Mouse (Mus musculus) small intestine, adult 2 months (tissue): ENCODE data around the gene 1700012P22Rik. TPM values are rescaled to one million over a fixed set of nuclear protein-coding genes. Genes with fewer than 3 reads are reported as not detected.

Experiments used
- H3K27ac ChIP-seq: fragments of 200-500 bp; 2 replicates; pipeline ENCODE4 v1.5.1; 2012; ENCODE audit warnings: low read depth, low read length, control low read depth, inconsistent platforms; ENCODE audit not compliant: insufficient read depth
- H3K27me3 ChIP-seq: fragments of 200-500 bp; 2 replicates; pipeline ENCODE4 v1.6.1; 2012; ENCODE audit warnings: mild to moderate bottlenecking, moderate library complexity, low read length, inconsistent platforms; ENCODE audit not compliant: control insufficient read depth, insufficient read depth
- H3K36me3 ChIP-seq: fragments of 200-500 bp; 2 replicates; pipeline ENCODE4 v1.6.1; 2012; ENCODE audit warnings: mild to moderate bottlenecking, low read length, control low read depth, inconsistent platforms; ENCODE audit not compliant: control insufficient read depth, insufficient read depth
- H3K4me1 ChIP-seq: fragments of 200-500 bp; 2 replicates; pipeline ENCODE4 v1.6.1; 2012; ENCODE audit warnings: low read length, inconsistent platforms, mixed read lengths; ENCODE audit not compliant: control insufficient read depth, insufficient read depth, insufficient read length
- H3K4me3 ChIP-seq: fragments of 200-500 bp; 2 replicates; pipeline ENCODE4 v1.5.1; 2012; ENCODE audit warnings: low read depth, mild to moderate bottlenecking, control low read depth, inconsistent platforms, low read length, moderate library complexity
- CTCF ChIP-seq: fragments of 200-500 bp; IDR thresholded peaks from 2 replicates; pipeline ENCODE4 v1.5.1; 2012; ENCODE audit warnings: low read depth, mild to moderate bottlenecking, control low read depth, inconsistent platforms, low read length, moderate library complexity, mixed read lengths; ENCODE audit not compliant: insufficient replicate concordance, insufficient read length; ENCODE audit errors: extremely low read depth
- POLR2A ChIP-seq: fragments of 200-500 bp; IDR thresholded peaks from 2 replicates; pipeline ENCODE4 v1.6.1; 2012; ENCODE audit warnings: low read depth, mild to moderate bottlenecking, control low read depth, inconsistent platforms, low read length, moderate library complexity
- WGBS: fragments of 180-500 bp; shearing (Covaris S2); methylation state at CpG from one replicate; pipeline ENCODE4 v1.1.7; 2018; 5-methylcytosine and 5-hydroxymethylcytosine counted together
- polyA plus RNA-seq: library from polyadenylated mRNA; depleted of rRNA; stranded (reverse); fragments of >200 nt; gene quantifications from 2 replicates; pipeline ENCODE4 v1.2.3, GENCODE M21; 2012; rRNA removed

1700012P22Rik gene
- polyA plus RNA-seq, 1 experiment = not detected

- Histone ChIP-seq H3K4me1 (peaks cover 2% of the 10 kb centered on the region; the same call in 1 of the 2 replicates), H3K36me3 (no peaks in the 10 kb centered on the region), H3K4me3 (peak overlapping the region; percentile 57), H3K27ac (no peak overlapping the region), H3K27me3 (no peaks in the 10 kb centered on the region; the same call in 1 of the 2 replicates)
- WGBS = 2% methylated on average over 17 of the region's 17 CpGs
- no peak for TF ChIP-seq POLR2A
- TF ChIP-seq CTCF = no peak
Observed at GRCm38 (mm10) chr4:144404456-144405086, 34.0 kb downstream of the 1700012P22Rik start.

GRCm38 (mm10) chr4:144402712-144403111 is 35.9 kb downstream of the 1700012P22Rik start:
- H3K4me3 ChIP-seq = no peak overlapping the region
- WGBS = 8% methylated on average over 4 of the region's 4 CpGs
- peaks cover 2% of the 10 kb centered on the region; the same call in 1 of the 2 replicates for H3K4me1 ChIP-seq
- no peaks in the 10 kb centered on the region for H3K36me3 ChIP-seq
- TF ChIP-seq CTCF (no peak), POLR2A (no peak)
- H3K27me3 ChIP-seq = no peaks in the 10 kb centered on the region; the same call in 1 of the 2 replicates
- no peak overlapping the region for H3K27ac ChIP-seq

- no peaks in the 10 kb centered on the region; the same call in 1 of the 2 replicates for H3K27me3 ChIP-seq
- 27% methylated on average over 3 of the region's 3 CpGs for WGBS
- H3K4me1 ChIP-seq = no peaks in the 10 kb centered on the region
- H3K36me3 ChIP-seq = no peaks in the 10 kb centered on the region
- H3K4me3 ChIP-seq = no peak overlapping the region
- H3K27ac ChIP-seq = no peak overlapping the region
- no peak for TF ChIP-seq CTCF
- TF ChIP-seq POLR2A = no peak
Observed at GRCm38 (mm10) chr4:144396316-144396715, 42.3 kb downstream of the 1700012P22Rik start.

- Histone ChIP-seq H3K4me1 (no peaks in the 10 kb centered on the region), H3K36me3 (no peaks in the 10 kb centered on the region), H3K4me3 (no peak within 1 kb of the TSS), H3K27me3 (no peaks in the 10 kb centered on the region), H3K27ac (no peak within 1 kb of the TSS)
- TF ChIP-seq POLR2A (no peak), CTCF (no peak)
- 40% methylated on average over 2 of the region's 2 CpGs for WGBS
Observed at GRCm38 (mm10) chr4:144377911-144378310, 60.7 kb downstream of the 1700012P22Rik start, which contains the start of gene Pramef20. Gene Pramef20 (minus strand): TSS chr4:144377933.

Other genes with a start within 250 kb of the 1700012P22Rik start
- gene Oog2, start 248.1 kb downstream of the 1700012P22Rik start, polyA plus RNA-seq = not detected in 2 replicates
- gene C87977, start 225.5 kb downstream of the 1700012P22Rik start, polyA plus RNA-seq = not detected in 2 replicates
- not detected in 2 replicates for gene Pramel5, start 158.3 kb downstream of the 1700012P22Rik start, polyA plus RNA-seq
- not detected in 2 replicates for gene Gm13128, start 108.5 kb downstream of the 1700012P22Rik start, polyA plus RNA-seq
- gene Gm13119, start 80.8 kb downstream of the 1700012P22Rik start, polyA plus RNA-seq = not detected in 2 replicates
- gene Pramef20, start 60.8 kb downstream of the 1700012P22Rik start, polyA plus RNA-seq = not detected in 2 replicates
- gene Pramef12, start 30.3 kb downstream of the 1700012P22Rik start, polyA plus RNA-seq = not detected in 2 replicates
- not detected in 2 replicates for gene Gm9944, start 14.5 kb upstream of the 1700012P22Rik start, polyA plus RNA-seq
- not detected in 2 replicates for gene Aadacl3, start 25.0 kb upstream of the 1700012P22Rik start, polyA plus RNA-seq
- gene 9430007A20Rik, start 81.0 kb upstream of the 1700012P22Rik start, polyA plus RNA-seq = not detected in 2 replicates
- gene Gm13124, start 126.4 kb upstream of the 1700012P22Rik start, polyA plus RNA-seq = not detected in 2 replicates
- not detected in 2 replicates for gene Aadacl4, start 174.9 kb upstream of the 1700012P22Rik start, polyA plus RNA-seq
- gene Gm436, start 247.6 kb upstream of the 1700012P22Rik start, polyA plus RNA-seq = not detected in 2 replicates